Mouse (Mus musculus): ENCODE results near the gene Cubn.

Gene Cubn

GRCm38 (mm10) chr2:13407272-13407671, 84.3 kb downstream of the Cubn start:
- DNase-seq, result no peak

- DNase-seq, result no peak
Measured at GRCm38 (mm10) chr2:13404986-13405678, 86.5 kb downstream of the Cubn start.

- no peak for DNase-seq
Measured at GRCm38 (mm10) chr2:13400831-13401230, 90.8 kb downstream of the Cubn start.

GRCm38 (mm10) chr2:13399480-13400072, 92.0 kb downstream of the Cubn start:
- DNase-seq, result peak in 1 of 2 experiments; percentile 11

- DNase-seq, result peak; percentile 66 to 73
Measured at GRCm38 (mm10) chr2:13398955-13399354, 92.7 kb downstream of the Cubn start.

- DNase-seq, result no peak
Measured at GRCm38 (mm10) chr2:13398551-13398950, 93.1 kb downstream of the Cubn start.

- DNase-seq, result no peak
Measured at GRCm38 (mm10) chr2:13396124-13396540, 95.5 kb downstream of the Cubn start.

- DNase-seq, result no peak
Measured at GRCm38 (mm10) chr2:13391018-13391417, 100.6 kb downstream of the Cubn start.

- peak; percentile 57 to 74 for DNase-seq
Measured at GRCm38 (mm10) chr2:13386631-13387030, 105.0 kb downstream of the Cubn start.

GRCm38 (mm10) chr2:13385542-13386345, 105.9 kb downstream of the Cubn start:
- DNase-seq, result peak; percentile 26 to 36

- DNase-seq, result peak in 1 of 2 experiments; percentile 26
Measured at GRCm38 (mm10) chr2:13384775-13385541, 106.7 kb downstream of the Cubn start.

- DNase-seq, result no peak
Measured at GRCm38 (mm10) chr2:13376166-13376565, 115.4 kb downstream of the Cubn start.

- DNase-seq, result no peak
Measured at GRCm38 (mm10) chr2:13373291-13373690, 118.3 kb downstream of the Cubn start.

GRCm38 (mm10) chr2:13372825-13373224, 118.8 kb downstream of the Cubn start:
- no peak for DNase-seq

- no peak for DNase-seq
Measured at GRCm38 (mm10) chr2:13372256-13372824, 119.3 kb downstream of the Cubn start.

GRCm38 (mm10) chr2:13371797-13372170, 119.8 kb downstream of the Cubn start:
- no peak for DNase-seq

- DNase-seq, result no peak
Measured at GRCm38 (mm10) chr2:13371072-13371796, 120.4 kb downstream of the Cubn start.

- DNase-seq, result no peak
Measured at GRCm38 (mm10) chr2:13370556-13370955, 121.1 kb downstream of the Cubn start.

GRCm38 (mm10) chr2:13368517-13368916, 123.1 kb downstream of the Cubn start:
- peak; percentile 17 for DNase-seq

GRCm38 (mm10) chr2:13357885-13358552, 133.6 kb downstream of the Cubn start:
- DNase-seq, result peak; percentile 68 to 69

GRCm38 (mm10) chr2:13352775-13353174, 138.8 kb downstream of the Cubn start:
- no peak for DNase-seq
